Mouse (Mus musculus): ENCODE results near the gene Dmpk.

Gene Dmpk

DNA sequence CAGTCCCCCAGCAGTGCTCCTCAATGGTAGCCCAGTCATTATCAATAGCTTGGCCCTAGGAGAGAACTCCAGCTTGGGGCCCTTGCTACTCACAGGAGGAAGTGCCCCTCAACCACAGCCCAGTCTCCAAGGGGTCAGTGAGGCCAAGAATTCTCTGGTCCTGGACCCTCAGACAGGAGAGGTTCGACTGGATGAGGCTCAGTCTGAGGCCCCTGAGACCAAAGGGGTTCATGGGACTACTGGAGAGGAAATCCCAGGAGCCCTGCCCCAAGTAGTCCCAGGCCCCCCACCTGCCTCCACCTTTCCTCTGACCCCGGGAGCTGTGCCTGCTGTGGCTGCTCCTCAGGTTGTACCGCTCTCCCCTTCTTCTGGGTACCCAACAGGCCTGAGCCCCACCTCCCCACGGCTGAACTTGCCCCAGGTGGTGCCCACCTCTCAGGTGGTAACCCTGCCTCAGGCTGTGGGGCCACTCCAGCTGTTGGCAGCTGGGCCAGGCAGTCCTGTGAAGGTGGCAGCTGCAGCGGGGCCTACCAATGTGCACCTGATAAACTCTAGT is 12.8 kb downstream of the Dmpk start:
- DNase-seq (ENCODE audit: low spot score in 2 of 2), result no peak

DNA sequence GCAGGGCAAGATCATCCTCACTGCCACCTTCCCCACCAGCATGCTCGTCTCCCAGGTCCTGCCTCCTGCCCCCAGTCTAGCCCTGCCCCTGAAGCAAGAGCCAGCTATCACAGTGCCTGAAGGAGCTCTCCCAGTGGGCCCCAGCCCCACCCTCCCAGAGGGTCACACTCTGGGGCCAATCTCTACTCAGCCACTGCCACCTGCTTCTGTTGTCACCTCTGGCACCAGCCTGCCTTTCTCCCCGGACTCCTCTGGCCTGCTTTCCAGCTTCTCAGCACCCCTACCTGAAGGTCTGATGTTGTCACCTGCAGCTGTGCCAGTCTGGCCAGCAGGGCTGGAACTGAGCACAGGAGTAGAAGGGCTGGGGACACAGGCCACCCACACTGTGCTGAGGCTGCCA is 13.6 kb downstream of the Dmpk start:
- DNase-seq (ENCODE audit: low spot score in 2 of 2), result no peak

DNA sequence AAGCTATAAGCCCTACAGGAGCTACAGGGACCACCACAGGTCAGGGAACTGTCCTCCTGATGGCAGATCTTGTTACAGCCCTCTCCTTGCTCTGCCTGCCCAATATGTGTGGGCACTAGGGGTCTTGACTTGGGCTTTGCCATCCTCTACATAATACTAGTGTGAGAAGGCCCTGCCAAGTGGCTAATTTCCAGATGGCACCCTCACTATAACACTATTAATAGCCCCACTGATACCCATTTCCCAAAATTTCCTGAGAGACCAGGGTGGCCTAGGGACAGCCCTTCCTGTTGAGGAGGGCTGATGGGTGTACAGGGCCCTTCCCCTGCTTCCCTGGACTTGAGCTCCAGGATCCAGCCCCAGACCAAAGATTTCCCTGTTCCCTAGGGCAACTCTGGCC is 14.2 kb downstream of the Dmpk start:
- no peak for DNase-seq (ENCODE audit: low spot score in 2 of 2)

DNA sequence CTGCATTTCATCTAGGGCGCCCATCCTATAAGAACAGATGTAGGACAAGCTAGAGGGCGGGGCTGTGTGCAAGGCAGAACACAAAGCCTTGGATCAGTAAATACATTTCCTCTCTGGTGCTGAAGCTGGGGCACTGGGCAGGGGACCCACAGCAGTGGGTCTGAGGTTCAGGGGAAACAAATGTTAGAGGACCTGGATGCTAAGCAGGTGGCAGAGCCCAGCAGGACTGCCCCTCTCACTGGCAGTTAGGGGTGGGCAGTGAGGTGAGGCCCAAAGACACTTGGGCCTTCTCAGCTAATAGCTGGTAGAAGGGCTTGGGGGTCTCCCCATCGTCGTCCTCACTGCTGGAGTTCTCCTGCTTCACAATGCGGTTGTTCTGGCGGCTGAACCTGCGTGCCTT is 15.2 kb downstream of the Dmpk start:
- DNase-seq (ENCODE audit: low spot score in 2 of 2), result no peak

DNA sequence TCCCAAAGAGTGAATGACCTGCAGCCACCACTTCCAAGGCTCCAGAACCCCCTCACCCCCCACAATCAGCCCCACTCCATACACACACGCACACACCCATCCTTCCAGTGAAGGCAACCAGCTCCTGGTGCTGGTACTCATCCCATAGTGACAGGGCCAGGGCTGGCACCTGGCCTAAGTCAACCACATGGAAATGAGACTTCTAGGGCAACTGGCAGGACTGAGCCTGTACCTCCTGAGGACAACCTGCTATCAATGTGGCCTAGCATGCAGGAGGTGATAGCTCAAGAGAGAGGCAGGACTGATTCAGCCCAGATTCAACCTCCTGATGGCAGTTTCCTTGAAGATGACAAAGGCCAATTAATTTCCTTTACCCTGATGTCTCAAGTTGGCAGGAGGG is 16.6 kb downstream of the Dmpk start:
- DNase-seq (ENCODE audit: low spot score in 2 of 2), result no peak

DNA sequence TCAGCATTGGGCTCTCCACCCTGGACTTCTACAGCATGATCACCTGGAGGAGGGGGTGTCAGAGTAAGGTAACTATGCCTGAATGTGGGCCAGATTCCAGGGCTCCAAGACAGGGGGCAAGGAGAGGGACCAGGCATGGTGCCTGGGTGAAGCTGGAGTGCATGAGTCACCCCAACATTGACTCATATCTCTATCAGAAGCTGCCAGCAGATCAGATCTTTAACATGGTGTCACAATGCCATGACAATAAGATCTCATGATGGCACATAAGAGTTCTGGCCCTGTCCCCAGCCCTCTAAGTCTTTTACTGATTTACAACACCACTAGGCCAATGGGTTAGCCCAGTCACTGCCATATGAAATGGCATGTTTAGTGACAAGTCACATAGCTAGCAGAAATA is 20.1 kb downstream of the Dmpk start:
- DNase-seq (ENCODE audit: low spot score in 2 of 2), result no peak

DNA sequence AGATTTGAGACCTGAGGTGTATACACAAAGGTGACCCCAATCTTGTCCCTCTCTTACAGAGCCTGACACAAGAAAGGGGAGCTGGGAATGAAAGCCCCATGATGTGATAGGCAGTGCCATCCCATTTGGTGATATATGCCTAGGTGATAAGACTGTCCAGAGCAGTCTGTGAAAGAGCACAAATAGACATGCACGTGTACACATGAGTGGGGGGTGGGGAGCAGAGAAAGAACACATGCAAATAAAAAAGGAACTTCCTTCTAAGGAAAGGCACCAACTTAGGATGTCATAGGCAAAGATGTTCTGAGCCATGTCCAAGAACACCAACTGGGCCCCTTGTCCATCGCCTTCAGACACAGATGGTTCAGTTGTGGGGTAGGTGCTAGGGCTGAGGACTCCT is 20.8 kb downstream of the Dmpk start:
- DNase-seq (ENCODE audit: low spot score in 2 of 2), result no peak

DNA sequence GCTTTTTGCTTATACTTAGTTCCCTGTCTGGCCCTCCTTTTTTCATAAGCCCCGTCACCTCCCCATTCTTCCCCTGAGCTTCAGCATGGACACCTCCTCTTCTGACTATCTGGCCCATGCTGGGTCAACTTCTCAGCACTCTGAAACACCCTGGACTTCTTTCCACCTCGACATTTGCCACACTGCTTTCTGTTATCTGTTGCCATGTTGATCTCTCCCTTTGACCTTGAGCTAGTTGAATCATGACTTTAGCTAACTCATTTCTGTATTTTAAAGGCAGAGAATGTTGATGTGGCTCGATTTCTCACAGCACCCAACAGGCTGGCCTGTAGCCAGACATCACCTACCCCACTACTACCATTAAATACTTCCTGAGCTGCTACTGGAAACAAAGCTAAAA is 23.8 kb downstream of the Dmpk start:
- DNase-seq (ENCODE audit: low spot score in 2 of 2), result no peak

DNA sequence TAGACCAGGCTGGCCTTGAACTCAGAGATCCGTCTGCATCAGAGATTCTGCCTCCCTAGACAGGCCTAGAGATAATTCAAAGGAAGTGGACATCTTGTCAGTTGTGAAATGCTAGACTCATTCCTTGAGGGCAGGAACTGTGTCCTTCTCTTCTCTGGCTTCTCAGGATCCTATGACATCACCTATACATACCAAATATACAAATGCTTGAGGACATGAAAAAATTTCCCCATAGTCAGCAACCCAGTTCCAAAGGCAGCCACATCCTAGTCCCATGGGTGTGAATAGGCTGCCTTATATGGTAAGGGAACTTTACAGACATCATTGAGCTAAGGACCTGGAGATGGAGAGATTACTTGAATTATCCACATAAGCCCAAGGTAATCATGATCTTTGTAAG is 25.9 kb downstream of the Dmpk start:
- DNase-seq (ENCODE audit: low spot score in 2 of 2), result no peak

DNA sequence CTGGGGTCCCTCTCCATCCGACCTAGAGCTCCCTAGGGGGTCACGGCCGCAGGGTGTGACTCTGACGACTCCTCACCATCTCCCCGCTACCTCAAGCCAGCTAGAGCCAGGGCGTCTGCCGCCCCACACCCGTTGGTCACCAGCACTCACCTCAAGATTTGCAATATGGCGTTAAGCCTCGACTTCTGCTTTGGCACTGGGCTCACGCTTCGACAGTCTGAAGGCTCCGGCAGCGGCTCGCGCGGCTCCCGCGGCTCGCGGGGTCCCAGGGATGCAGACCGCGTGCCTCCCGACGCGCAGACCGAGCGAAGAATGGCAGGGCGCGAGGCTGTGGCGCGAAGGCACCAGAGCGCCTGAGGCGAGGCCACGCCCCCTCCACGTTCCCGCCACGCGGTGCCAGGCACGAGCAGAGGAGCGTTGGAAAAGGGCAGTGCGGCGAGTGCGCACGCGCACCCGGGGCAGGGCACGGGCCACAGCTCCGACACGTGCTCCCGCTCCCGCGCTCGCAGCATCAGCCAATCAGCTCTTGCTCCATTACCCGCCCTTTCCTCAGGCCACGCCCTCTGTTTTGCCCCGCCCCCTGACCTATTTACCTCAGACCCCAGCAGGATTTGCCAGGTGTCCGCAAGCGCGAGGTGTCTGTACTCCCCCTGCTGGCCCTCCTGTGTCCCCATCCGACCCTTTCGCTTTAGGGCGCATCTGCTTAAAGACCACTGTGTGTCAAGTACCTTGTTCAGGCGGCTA is 34.6 kb downstream of the Dmpk start, which contains the start of gene Gm4969:
Gene Gm4969 (minus strand): TSS at position 341 of the 744 bp plus-strand sequence.
- DNase-seq (ENCODE audit: low spot score in 2 of 2), result peak; percentile 58 to 68

DNA sequence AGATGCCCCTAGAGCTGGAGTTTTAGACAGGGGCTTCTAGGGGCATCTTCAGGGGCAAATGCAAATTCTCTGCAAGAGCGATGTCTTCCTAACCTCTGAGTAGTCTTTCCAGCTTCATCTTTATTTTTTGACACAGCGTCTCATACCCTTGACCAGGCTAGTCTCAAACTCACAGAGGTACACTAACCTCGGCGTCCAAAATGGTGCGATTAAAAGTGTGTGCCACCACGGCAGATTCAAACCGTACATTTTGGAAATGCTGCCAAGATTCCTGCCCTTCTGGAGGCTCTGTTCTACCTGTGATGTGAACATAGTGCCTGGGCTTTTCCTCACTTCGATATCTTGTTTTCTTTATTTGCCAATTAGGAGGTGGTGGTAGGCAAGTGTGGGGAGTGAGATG is 35.4 kb downstream of the Dmpk start:
- DNase-seq (ENCODE audit: low spot score in 2 of 2), result no peak

DNA sequence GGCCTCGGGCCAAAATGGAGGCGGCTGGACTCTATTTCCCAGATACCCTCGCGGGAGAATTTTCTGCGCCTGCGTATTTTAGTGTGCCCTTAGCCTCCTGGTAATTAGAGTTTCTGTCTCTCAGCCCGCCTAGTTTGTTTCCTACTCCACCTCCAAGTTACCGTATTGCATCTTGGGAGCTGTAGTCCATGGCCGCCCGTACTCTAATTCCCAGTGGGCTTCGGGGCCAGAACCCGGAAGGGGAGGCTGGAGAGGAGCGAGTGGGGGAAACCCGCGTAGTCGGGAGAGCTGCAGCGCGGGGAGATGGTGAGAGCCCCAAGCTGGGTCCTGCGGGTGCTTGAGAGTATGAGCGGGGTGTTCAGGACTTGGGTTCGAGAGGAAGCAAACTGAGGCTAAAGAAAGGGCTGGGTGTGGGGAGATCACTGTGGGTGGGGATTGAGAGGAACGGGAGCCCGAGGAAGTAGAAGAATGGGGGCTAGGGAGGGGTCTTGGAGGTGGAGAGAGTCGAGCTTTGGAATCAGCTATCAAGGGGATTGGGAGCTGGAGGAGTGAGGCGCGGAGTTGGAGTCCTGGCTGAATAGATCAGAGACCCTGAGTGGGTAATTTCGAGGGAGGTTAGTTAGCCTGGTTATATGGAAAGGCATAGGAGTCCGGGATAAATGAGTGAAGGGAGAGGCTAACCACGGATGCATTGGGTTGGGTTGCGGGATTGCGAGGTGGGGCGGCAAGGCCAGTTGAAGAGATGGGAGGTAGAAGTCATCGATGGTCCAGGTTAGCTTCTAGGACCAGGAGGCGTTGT is 36.2 kb downstream of the Dmpk start, which contains the start of gene Fbxo46:
Gene Fbxo46 (plus strand): TSS at position 229 of the 799 bp plus-strand sequence.
- DNase-seq (ENCODE audit: low spot score in 2 of 2), result peak; percentile 88 to 91

DNA sequence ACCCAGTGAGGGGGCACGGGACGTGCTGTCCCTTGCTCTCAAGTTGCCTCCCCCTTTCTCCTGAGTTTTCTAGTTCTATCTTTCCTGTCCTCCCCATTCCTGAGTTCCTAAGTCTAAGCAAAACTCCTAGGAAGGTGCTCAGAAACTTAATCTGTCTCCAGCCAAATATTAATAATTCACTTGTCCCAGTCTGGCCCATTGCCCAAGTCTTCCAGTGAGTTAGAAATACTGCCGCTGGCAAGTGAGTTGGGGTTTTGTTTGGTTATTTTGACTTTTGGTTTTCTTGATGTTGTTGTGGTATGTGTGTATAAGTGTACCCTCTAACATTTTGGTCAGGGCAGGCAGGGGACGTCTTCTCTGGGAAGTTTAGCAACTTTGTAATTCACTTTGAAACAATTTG is 38.0 kb downstream of the Dmpk start:
- no peak for DNase-seq (ENCODE audit: low spot score in 2 of 2)

DNA sequence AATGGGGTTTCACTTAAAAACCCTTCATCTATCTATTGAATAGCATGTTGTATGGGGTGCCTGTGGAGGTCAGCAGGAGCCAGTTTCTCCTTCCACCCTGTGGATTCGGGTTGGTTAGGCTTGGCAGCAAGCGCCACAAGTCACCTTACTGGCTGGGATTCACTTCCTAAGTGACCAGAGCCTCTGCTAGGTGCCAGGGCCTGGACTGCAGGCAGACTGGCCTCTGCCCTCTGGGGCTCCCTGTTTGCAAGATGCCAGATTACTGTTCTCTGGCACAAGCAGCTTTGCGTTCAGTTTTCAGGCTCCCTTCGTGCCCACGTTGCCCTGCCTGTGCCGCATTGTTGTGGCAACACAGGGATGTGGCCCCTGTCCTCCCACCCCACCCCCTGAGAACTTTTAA is 41.1 kb downstream of the Dmpk start:
- no peak for DNase-seq (ENCODE audit: low spot score in 2 of 2)

DNA sequence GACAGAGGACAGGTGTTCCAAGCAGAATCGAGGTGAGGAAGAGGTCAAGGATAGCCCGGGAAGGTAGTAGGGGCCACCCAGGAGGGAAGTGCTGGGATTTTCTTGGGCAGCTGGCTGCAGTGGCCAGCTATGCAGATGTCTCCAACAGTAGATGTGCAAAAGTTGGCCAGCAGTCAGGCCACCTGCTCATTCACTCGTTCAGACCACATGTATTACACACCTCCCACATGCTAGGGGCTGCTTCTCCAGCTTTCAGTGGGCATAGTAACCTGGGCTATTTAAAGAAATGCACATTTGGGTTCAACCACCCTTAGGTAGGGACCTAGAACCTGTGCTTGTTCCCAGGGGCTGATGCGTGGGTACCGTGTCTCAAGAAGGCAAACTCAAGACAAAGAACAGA is 44.1 kb downstream of the Dmpk start:
- no peak for DNase-seq (ENCODE audit: low spot score in 2 of 2)

DNA sequence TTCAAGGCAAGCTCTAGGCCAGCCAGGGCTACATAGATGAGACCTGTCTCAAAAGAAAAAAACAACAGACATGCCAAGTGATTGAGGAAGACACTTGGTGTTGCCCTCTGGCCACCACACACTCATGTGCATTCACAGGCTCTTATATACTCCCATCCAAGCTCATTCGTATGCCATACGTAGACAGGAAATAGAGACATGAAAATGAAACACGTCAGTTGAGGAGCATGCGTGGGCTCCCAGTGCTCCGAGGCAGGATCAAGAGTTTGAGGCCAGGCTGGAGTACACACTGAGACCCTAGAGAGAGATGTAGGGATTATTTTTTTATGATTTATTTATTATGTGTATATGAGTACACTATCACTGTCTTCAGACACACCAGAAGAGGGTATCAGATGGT is 45.7 kb downstream of the Dmpk start:
- no peak for DNase-seq (ENCODE audit: low spot score in 2 of 2)

DNA sequence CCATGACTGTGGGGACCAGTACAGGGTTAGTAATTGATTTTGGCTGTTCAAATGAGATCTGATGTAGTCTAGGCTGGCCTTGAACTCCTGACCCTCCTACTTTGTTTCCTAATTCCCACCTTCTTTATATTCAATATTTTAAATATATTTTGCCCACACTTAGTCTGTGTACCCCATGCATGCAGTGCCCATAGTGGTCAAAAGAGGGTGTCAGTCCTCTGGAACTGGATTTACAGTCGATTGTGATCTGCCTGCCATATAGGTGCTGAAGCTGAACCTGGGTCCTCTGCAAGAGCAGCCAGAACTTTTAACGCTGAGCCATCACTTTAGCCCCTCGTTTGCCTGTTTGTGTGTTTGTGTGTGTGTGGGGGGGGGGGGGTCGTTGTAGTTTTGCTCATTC is 47.0 kb downstream of the Dmpk start:
- no peak for DNase-seq (ENCODE audit: low spot score in 2 of 2)

DNA sequence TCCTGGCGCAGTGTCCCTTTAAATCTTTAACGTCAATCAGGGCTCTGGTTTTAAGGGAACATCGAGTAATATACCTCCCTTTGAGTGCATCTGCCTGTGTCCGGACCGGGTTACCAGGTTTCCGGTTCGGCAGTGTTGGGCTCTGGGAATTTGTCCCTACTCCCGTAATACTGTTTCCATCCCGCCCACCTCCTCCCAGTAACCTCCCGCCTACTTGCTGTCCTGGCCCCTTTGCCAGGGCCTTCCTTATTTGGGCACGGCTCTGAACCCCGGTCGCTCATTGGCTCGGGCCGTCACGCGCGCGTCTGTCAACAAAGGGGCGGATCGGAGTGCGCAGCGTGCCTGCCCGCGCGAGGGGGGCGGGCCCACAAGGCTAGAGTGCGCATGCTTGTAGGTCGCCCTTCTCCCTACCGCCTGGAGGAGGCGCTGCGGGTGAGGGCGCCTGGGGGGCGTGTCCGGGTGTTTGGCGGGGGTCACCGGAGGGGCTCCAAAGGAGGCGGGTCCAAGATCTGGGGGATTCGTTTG is 47.7 kb downstream of the Dmpk start:
- DNase-seq (ENCODE audit: low spot score in 2 of 2), result peak; percentile 94 to 97

DNA sequence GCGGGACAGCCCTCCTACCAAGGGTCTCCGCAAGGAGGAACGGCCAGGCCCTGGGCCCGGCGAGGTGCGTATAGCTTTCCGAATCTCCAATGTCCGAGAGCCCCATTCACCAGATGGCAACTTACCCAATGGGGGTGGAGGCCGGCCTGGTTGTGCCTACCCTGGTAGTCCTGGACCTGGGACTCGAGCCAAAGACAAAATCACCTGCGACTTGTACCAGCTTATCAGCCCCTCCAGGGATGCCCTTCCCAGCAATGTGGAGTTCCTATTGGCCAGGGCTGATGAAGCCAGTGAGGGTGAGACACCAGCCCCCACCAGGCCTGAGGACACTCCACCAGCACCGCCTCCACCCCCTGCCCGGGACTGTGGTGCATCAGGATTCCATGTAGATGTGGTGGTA is 52.5 kb downstream of the Dmpk start:
- no peak for DNase-seq (ENCODE audit: low spot score in 2 of 2)

DNA sequence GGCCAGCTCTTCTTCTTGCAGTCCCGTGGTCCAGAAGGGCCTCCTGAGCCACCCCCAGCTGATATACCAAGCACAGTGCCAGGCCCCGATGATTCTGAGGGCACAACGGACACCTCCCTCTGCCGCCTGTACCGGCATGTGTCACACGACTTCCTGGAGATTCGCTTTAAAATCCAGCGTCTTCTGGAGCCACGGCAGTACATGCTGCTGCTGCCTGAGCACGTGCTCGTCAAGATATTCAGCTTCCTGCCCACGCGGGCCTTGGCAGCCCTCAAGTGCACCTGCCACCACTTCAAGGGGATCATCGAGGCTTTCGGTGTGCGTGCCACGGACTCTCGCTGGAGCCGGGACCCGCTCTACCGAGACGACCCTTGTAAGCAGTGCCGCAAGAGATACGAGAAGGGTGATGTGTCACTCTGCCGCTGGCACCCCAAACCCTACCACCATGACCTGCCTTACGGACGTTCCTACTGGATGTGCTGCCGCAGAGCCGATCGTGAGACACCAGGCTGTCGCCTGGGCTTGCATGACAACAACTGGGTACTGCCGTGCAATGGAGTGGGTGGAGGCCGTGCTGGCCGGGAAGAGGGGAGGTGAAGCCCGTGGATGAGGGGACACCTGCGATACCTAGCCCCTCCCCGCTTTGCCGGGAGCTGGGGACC is 53.2 kb downstream of the Dmpk start:
- DNase-seq (ENCODE audit: low spot score in 2 of 2), result no peak

DNA sequence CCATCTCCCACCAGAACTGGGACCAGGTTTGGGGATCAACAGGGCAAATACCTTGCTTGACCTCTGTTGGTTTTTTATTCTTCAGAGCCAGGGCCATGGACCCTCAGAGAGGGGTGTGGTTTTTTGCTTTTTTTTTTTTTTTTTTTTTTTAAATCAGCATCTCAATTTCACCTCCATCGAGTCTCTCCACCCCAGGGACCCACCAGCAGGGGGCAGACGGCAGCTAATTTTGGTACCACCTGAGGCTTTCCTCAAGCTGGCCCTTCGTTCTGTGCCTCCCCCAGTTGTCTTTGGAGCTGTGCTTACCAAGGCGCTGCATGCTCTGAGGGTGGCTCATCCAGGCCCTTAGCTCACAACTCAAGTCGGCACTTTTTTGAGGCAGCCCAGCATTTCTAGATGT is 53.7 kb downstream of the Dmpk start:
- peak in 1 of 2 experiments; percentile 51 for DNase-seq (ENCODE audit: low spot score in 2 of 2)

Measured in frontal cortex, postnatal 14 days (tissue).